Mouse (Mus musculus) midbrain, embryonic 15.5 days (tissue): ENCODE data around the gene Pde7b. TPM values are rescaled to one million over a fixed set of nuclear protein-coding genes. Genes with fewer than 3 reads are reported as not detected.

Source experiments
- ATAC-seq: fragments of 200-750 bp; cut with Nextera tagmentation; replicated peaks from 2 replicates; pipeline ENCODE4 v1.8.0; 2017; ENCODE audit warnings: moderate TSS enrichment
- H3K27ac ChIP-seq: fragments of 300-500 bp; sonication (generic); 2 replicates; pipeline ENCODE4 v1.5.1; 2015; ENCODE audit warnings: mild to moderate bottlenecking, inconsistent platforms
- H3K27me3 ChIP-seq: fragments of 300-500 bp; sonication (generic); replicated peaks from 2 replicates; pipeline ENCODE4 v1.6.1; 2015; ENCODE audit warnings: inconsistent platforms
- H3K36me3 ChIP-seq: fragments of 300-500 bp; sonication (generic); replicated peaks from 2 replicates; pipeline ENCODE4 v1.6.1; 2015; ENCODE audit warnings: inconsistent platforms
- H3K4me1 ChIP-seq: fragments of 300-500 bp; sonication (generic); 2 replicates; pipeline ENCODE4 v1.6.1; 2015; ENCODE audit warnings: inconsistent platforms
- H3K4me2 ChIP-seq: fragments of 300-500 bp; sonication (generic); 2 replicates; pipeline ENCODE4 v1.6.1; 2015; ENCODE audit warnings: inconsistent platforms, mild to moderate bottlenecking, moderate library complexity
- H3K4me3 ChIP-seq: fragments of 300-500 bp; sonication (generic); 2 replicates; pipeline ENCODE4 v1.5.1; 2015; ENCODE audit warnings: mild to moderate bottlenecking, inconsistent platforms
- H3K9ac ChIP-seq: fragments of 300-500 bp; sonication (generic); 2 replicates; pipeline ENCODE4 v1.6.1; 2015; ENCODE audit warnings: mild to moderate bottlenecking, inconsistent platforms
- H3K9me3 ChIP-seq: fragments of 300-500 bp; sonication (generic); 2 replicates; pipeline ENCODE4 v1.6.1; 2016; ENCODE audit warnings: inconsistent platforms
- WGBS: fragments of 180-500 bp; shearing (Covaris S2); methylation state at CpG from one replicate; pipeline ENCODE4 v1.1.7; 2015; ENCODE audit warnings: mixed read lengths; 5-methylcytosine and 5-hydroxymethylcytosine counted together
- polyA plus RNA-seq: library from polyadenylated mRNA; unstranded; fragments of >200 nt; fragmentation: Nextera tagmentation; extraction: Ambion mirVana; gene quantifications from 2 replicates; pipeline ENCODE4 v1.2.1, GENCODE M21; 2015

The Pde7b gene
- polyA plus RNA-seq, 1 experiment from 2014 or later, result 3.2 TPM

DNA sequence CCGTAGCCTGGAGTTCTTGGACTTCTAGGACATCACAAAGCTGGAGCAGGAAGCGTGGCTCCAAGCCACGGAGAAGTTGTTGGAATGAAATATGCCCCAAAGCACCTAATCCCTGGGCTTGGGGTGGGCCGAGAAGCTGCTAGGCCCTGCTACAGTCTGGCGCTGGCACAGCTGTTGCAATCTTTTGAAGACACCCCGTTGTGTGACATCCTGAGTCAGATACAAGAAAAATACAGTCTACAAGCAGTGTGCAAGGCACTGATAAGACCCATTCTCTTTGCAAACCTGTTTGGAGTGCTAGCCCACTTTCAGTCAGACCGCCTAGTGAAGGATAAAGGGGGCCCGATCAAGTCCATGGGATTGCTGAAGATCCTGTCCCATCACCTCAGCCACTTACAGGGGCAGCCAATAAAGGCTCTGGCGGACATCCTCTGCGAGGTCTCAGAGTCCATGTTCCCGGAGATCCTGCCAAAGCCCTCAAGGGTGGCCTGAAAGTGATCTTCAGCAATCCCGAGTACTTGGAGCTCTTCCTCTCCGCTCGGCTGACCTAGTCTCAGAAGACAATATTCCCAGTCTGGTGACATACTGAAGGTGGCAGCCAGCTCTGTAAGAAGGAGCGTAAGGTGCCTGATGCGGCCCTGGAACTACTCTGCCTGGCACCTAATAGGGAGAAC, 99.0 kb downstream of the Pde7b start:
- H3K4me1 ChIP-seq, result no peaks in the 10 kb centered on the region
- H3K36me3 ChIP-seq, result no peaks in the 10 kb centered on the region
- no peak overlapping the region for H3K27ac ChIP-seq
- no peaks in the 10 kb centered on the region for H3K27me3 ChIP-seq
- H3K9me3 ChIP-seq, result no peaks in the 10 kb centered on the region
- H3K9ac ChIP-seq, result no peak overlapping the region
- H3K4me2 ChIP-seq, result no peak overlapping the region
- no peak for ATAC-seq
- H3K4me3 ChIP-seq, result no peak overlapping the region
- 92% methylated on average over 16 of the region's 16 CpGs for WGBS

DNA sequence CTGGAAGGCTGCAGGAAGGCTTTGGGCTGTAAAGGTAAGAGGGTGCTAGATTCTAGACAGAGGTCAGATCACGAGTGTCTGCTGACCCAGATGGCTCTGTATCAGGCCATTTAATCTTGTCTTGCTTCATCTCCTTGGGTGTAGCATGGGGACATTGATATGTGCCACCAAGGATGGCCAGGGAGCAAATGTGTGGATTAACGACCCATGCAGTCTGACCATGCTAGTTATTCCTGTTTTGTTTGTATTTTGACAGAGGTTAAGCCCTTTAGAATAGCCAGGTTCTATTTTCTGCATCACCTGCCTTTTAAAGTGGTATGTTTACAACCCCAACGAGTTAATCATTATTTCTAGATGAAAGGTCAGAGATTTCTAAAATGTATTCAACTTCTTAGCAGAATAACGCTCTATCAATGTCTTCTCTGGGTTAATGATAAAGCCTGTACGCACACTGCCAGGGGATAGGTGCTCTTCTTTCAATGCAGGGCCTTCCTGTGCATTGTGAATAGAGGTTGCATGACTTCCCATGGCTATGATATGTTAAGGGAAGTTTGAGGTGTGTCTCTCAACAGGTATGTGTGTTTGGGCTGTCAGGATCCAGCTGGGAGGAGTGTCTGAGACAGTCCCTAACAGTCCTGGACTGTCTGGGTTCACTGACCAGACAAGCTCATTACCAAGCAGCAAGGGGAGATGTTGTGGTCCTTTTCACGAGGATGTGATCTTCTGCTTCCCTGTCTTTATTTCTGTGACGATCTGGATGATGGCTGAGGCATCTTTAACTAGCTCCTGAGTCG, 103.0 kb downstream of the Pde7b start:
- H3K36me3 ChIP-seq, result no peaks in the 10 kb centered on the region
- no peak overlapping the region for H3K27ac ChIP-seq
- H3K9ac ChIP-seq, result no peak overlapping the region
- 78% methylated on average over 8 of the region's 8 CpGs for WGBS
- H3K4me2 ChIP-seq, result no peak overlapping the region
- no peaks in the 10 kb centered on the region for H3K27me3 ChIP-seq
- H3K4me1 ChIP-seq, result no peaks in the 10 kb centered on the region
- ATAC-seq, result no peak
- H3K4me3 ChIP-seq, result no peak overlapping the region
- H3K9me3 ChIP-seq, result no peaks in the 10 kb centered on the region

- 0 out of 2 replicates have a peak, but pooled peaks have one; percentile 6 for ATAC-seq
- Histone ChIP-seq H3K4me2 (no peak overlapping the region), H3K9me3 (no peaks in the 10 kb centered on the region), H3K36me3 (no peaks in the 10 kb centered on the region), H3K27ac (no peak overlapping the region), H3K4me1 (no peaks in the 10 kb centered on the region), H3K9ac (no peak overlapping the region), H3K4me3 (no peak overlapping the region), H3K27me3 (no peaks in the 10 kb centered on the region)
- WGBS, result 66% methylated on average over 2 of the region's 2 CpGs
Observed at GRCm38 (mm10) chr10:20606007-20606406, 118.9 kb downstream of the Pde7b start.

- ATAC-seq, result no peak
- WGBS, result 75% methylated on average over 5 of the region's 5 CpGs
- Histone ChIP-seq H3K9me3 (no peaks in the 10 kb centered on the region), H3K27ac (no peak overlapping the region), H3K36me3 (no peaks in the 10 kb centered on the region), H3K4me3 (no peak overlapping the region), H3K9ac (no peak overlapping the region), H3K4me2 (no peak overlapping the region), H3K27me3 (no peaks in the 10 kb centered on the region), H3K4me1 (no peaks in the 10 kb centered on the region)
Observed at GRCm38 (mm10) chr10:20595107-20595810, 129.6 kb downstream of the Pde7b start.

GRCm38 (mm10) chr10:20594015-20594414, 130.9 kb downstream of the Pde7b start:
- Histone ChIP-seq H3K27me3 (no peaks in the 10 kb centered on the region), H3K9ac (no peak overlapping the region), H3K27ac (no peak overlapping the region), H3K4me2 (no peak overlapping the region), H3K36me3 (no peaks in the 10 kb centered on the region), H3K9me3 (no peaks in the 10 kb centered on the region), H3K4me1 (no peaks in the 10 kb centered on the region), H3K4me3 (no peak overlapping the region)
- 69% methylated on average over 5 of the region's 5 CpGs for WGBS
- ATAC-seq, result no peak

- no peak overlapping the region for H3K4me3 ChIP-seq
- H3K9ac ChIP-seq, result no peak overlapping the region
- H3K9me3 ChIP-seq, result no peaks in the 10 kb centered on the region
- no peak for ATAC-seq
- H3K27ac ChIP-seq, result no peak overlapping the region
- WGBS, result 74% methylated on average over 7 of the region's 7 CpGs
- no peaks in the 10 kb centered on the region for H3K27me3 ChIP-seq
- H3K4me2 ChIP-seq, result no peak overlapping the region
- no peaks in the 10 kb centered on the region for H3K4me1 ChIP-seq
- no peaks in the 10 kb centered on the region for H3K36me3 ChIP-seq
Observed at GRCm38 (mm10) chr10:20590100-20590499, 134.8 kb downstream of the Pde7b start.

GRCm38 (mm10) chr10:20585959-20586358, 138.9 kb downstream of the Pde7b start:
- Histone ChIP-seq H3K4me3 (no peak overlapping the region), H3K9ac (no peak overlapping the region), H3K4me2 (no peak overlapping the region), H3K27me3 (no peaks in the 10 kb centered on the region), H3K4me1 (no peaks in the 10 kb centered on the region), H3K9me3 (no peaks in the 10 kb centered on the region), H3K27ac (no peak overlapping the region), H3K36me3 (no peaks in the 10 kb centered on the region)
- 91% methylated on average over 4 of the region's 4 CpGs for WGBS
- ATAC-seq, result no peak

- no peak overlapping the region for H3K4me2 ChIP-seq
- H3K36me3 ChIP-seq, result no peaks in the 10 kb centered on the region
- no peak overlapping the region for H3K27ac ChIP-seq
- no peaks in the 10 kb centered on the region for H3K27me3 ChIP-seq
- no peak overlapping the region for H3K9ac ChIP-seq
- 94% methylated on average over 11 of the region's 11 CpGs for WGBS
- H3K9me3 ChIP-seq, result no peaks in the 10 kb centered on the region
- H3K4me3 ChIP-seq, result no peak overlapping the region
- no peak for ATAC-seq
- H3K4me1 ChIP-seq, result no peaks in the 10 kb centered on the region
Observed at GRCm38 (mm10) chr10:20575002-20575401, 149.9 kb downstream of the Pde7b start.

GRCm38 (mm10) chr10:20574414-20574813, 150.5 kb downstream of the Pde7b start:
- H3K4me3 ChIP-seq, result no peak overlapping the region
- no peak overlapping the region for H3K4me2 ChIP-seq
- no peaks in the 10 kb centered on the region for H3K9me3 ChIP-seq
- H3K4me1 ChIP-seq, result no peaks in the 10 kb centered on the region
- no peak for ATAC-seq
- WGBS, result 94% methylated on average over 1 of the region's 1 CpGs
- no peaks in the 10 kb centered on the region for H3K36me3 ChIP-seq
- H3K9ac ChIP-seq, result no peak overlapping the region
- H3K27me3 ChIP-seq, result no peaks in the 10 kb centered on the region
- no peak overlapping the region for H3K27ac ChIP-seq

GRCm38 (mm10) chr10:20571521-20571920, 153.4 kb downstream of the Pde7b start:
- Histone ChIP-seq H3K4me1 (no peaks in the 10 kb centered on the region), H3K27ac (no peak overlapping the region), H3K4me3 (no peak overlapping the region), H3K27me3 (no peaks in the 10 kb centered on the region), H3K36me3 (no peaks in the 10 kb centered on the region), H3K9ac (no peak overlapping the region), H3K9me3 (no peaks in the 10 kb centered on the region), H3K4me2 (no peak overlapping the region)
- 93% methylated on average over 2 of the region's 2 CpGs for WGBS
- ATAC-seq, result no peak

DNA sequence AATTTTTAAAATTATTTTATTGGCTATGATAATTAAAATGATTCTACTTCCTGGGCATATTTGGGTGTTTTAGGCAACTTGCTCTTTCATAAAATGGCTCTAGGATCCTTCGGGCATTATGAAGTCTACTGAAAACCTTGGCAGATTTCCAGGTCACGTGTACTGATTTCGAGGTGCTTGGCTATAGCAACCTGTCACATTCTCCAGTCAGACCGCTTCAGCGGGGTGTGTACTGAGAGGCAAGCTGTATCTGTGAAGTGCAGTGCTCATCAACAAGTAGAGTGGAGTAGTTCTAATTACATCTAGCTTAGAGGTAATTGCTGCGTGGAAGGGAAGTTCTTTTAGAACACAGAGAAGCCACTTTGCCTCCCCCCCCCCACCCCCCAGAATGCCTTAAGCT, 156.2 kb downstream of the Pde7b start:
- 78% methylated on average over 6 of the region's 6 CpGs for WGBS
- ATAC-seq, result no peak
- Histone ChIP-seq H3K4me2 (no peak overlapping the region), H3K4me1 (no peaks in the 10 kb centered on the region), H3K27ac (no peak overlapping the region), H3K36me3 (no peaks in the 10 kb centered on the region), H3K9me3 (no peaks in the 10 kb centered on the region), H3K27me3 (no peaks in the 10 kb centered on the region), H3K9ac (no peak overlapping the region), H3K4me3 (no peak overlapping the region)

GRCm38 (mm10) chr10:20567684-20568236, 157.1 kb downstream of the Pde7b start:
- no peak overlapping the region for H3K27ac ChIP-seq
- H3K4me2 ChIP-seq, result no peak overlapping the region
- no peaks in the 10 kb centered on the region for H3K4me1 ChIP-seq
- H3K27me3 ChIP-seq, result no peaks in the 10 kb centered on the region
- no peaks in the 10 kb centered on the region for H3K9me3 ChIP-seq
- H3K9ac ChIP-seq, result no peak overlapping the region
- H3K4me3 ChIP-seq, result no peak overlapping the region
- H3K36me3 ChIP-seq, result no peaks in the 10 kb centered on the region
- 94% methylated on average over 5 of the region's 5 CpGs for WGBS
- no peak for ATAC-seq
